In the genomic region with DNA sequence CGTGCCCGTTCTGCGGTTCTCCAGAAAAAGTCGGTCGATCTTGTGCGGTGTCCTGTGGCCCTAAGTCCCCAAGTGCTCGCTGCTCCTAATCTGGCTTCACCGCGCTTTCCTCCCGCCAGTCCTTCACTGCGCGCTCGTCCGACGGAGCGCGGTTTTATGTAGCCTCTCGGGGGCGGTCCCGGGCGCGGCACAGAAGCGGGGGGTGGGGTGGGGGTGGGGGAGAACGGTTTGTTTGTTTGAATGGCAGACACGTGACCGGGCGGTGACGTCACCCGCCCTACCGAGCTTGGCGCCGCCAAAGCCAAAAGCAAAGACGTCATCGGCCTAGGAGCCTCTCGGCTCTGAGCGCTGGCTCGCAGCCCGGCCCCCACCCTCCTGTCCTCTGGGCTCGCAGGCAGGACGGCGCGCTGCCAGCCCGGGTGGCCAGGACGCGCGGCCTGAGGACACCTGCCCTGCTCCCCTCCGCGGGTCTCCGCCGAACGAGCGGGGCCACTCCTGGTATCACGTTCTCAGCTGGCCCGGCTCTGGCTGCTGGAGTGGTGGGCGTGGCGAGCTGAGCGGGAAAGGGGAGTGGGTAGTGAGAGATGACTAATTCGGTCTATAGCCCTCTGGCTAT, we compare ENCODE assay signal across 8 mouse cellular contexts. TPM values are rescaled to one million over a fixed set of nuclear protein-coding genes. Genes with fewer than 3 reads are reported as not detected.
A peak's percentile ranks its signal among the peaks of the same experiment; 100 is the strongest.
DNase-seq lines count a peak whose midpoint lies in the region; ATAC-seq and TF ChIP-seq lines count a peak whose summit lies in the region.

No protein-coding gene starts in this region.

- no peak for TF ChIP-seq EP300 in liver, postnatal 0 days (IDR thresholded peaks at IDR 0.05; ENCODE audit: low read depth)

- H3K36me3 ChIP-seq in E14TG2a.4 (ENCODE audit: insufficient read depth, low read length) = peaks cover 24% of the 10 kb centered on the region
- H3K36me3 ChIP-seq in forebrain, embryonic 13.5 days (ENCODE audit: poor library complexity, severe bottlenecking) = peaks cover 14% of the 10 kb centered on the region
- H3K36me3 ChIP-seq in liver, postnatal 0 days (replicated peaks; ENCODE audit: insufficient read depth, low read length) = peaks cover 27% of the 10 kb centered on the region
- no peaks in the 10 kb centered on the region for H3K36me3 ChIP-seq in neural tube, embryonic 14.5 days (ENCODE audit: control insufficient read depth, insufficient read depth, low read length)

- peak; percentile 97 for DNase-seq in c-Kit-positive CD71-positive TER-119-positive erythroid progenitor cells, embryonic 14.5 days (ENCODE audit: low spot score)
- DNase-seq in heart, postnatal 10 days = peak; percentile 98 to 99
- peak; percentile 87 for DNase-seq in large intestine, adult 2 months (ENCODE audit: low read depth, low spot score)
- DNase-seq in liver, postnatal 0 days = peak; percentile 98
- DNase-seq in testis, postnatal 10 days (ENCODE audit: low spot score) = peak; percentile 95

- peak overlapping the region; percentile 98 for H3K9ac ChIP-seq in forebrain, embryonic 13.5 days
- H3K9ac ChIP-seq in liver, postnatal 0 days (replicated peaks) = peak overlapping the region; percentile 95
- H3K9ac ChIP-seq in neural tube, embryonic 14.5 days (replicated peaks; ENCODE audit: low read depth, low read length) = peak overlapping the region; percentile 95

- ATAC-seq in forebrain, embryonic 13.5 days = peak; percentile 88
- ATAC-seq in liver, postnatal 0 days = peak; percentile 85
- ATAC-seq in neural tube, embryonic 14.5 days (ENCODE audit: low read depth) = peak; percentile 87

- H3K9me3 ChIP-seq in E14TG2a.4 (ENCODE audit: low read length) = no peaks in the 10 kb centered on the region
- no peaks in the 10 kb centered on the region for H3K9me3 ChIP-seq in forebrain, embryonic 13.5 days (replicated peaks)
- no peaks in the 10 kb centered on the region for H3K9me3 ChIP-seq in liver, postnatal 0 days (ENCODE audit: low read length)
- H3K9me3 ChIP-seq in neural tube, embryonic 14.5 days (ENCODE audit: control insufficient read depth, low read length) = no peaks in the 10 kb centered on the region

- WGBS in forebrain, embryonic 13.5 days = under 1% methylated on average over 58 of the region's 58 CpGs
- under 1% methylated on average over 58 of the region's 58 CpGs for WGBS in large intestine, adult 2 months
- under 1% methylated on average over 58 of the region's 58 CpGs for WGBS in liver, postnatal 0 days (ENCODE audit: insufficient replicate concordance)
- under 1% methylated on average over 54 of the region's 58 CpGs for WGBS in neural tube, embryonic 14.5 days

- intact Hi-C loops in heart, postnatal 10 days (cut with DNase I) = loop anchor here (1.0 to 5.0 kb wide), 5 partner anchors 38 to 114 kb away; no protein-coding TSS in a partner anchor

- TF ChIP-seq CTCF in E14TG2a.4 (conservative IDR thresholded peaks at IDR 0.05; ENCODE audit: low read length) = no peak
- TF ChIP-seq CTCF in liver, postnatal 0 days (IDR thresholded peaks at IDR 0.05; ENCODE audit: low read depth) = no peak

- H3K27ac ChIP-seq in forebrain, embryonic 13.5 days = peak overlapping the region; percentile 98
- peak overlapping the region; percentile 99 for H3K27ac ChIP-seq in liver, postnatal 0 days (ENCODE audit: low read depth)
- H3K27ac ChIP-seq in neural tube, embryonic 14.5 days (ENCODE audit: low read depth, low read length) = peak overlapping the region; percentile 99

- H3K4me2 ChIP-seq in forebrain, embryonic 13.5 days = peak overlapping the region; percentile 89
- H3K4me2 ChIP-seq in liver, postnatal 0 days (ENCODE audit: low read depth, low read length) = peak overlapping the region; percentile 85
- peak overlapping the region; percentile 51 for H3K4me2 ChIP-seq in neural tube, embryonic 14.5 days (ENCODE audit: low read depth, low read length)

- H3K27me3 ChIP-seq in E14TG2a.4 (ENCODE audit: insufficient read depth, low read length) = peaks cover 7% of the 10 kb centered on the region; the same call in 1 of the 2 replicates
- no peaks in the 10 kb centered on the region for H3K27me3 ChIP-seq in forebrain, embryonic 13.5 days
- H3K27me3 ChIP-seq in liver, postnatal 0 days (ENCODE audit: insufficient read depth, low read length) = no peaks in the 10 kb centered on the region
- no peaks in the 10 kb centered on the region for H3K27me3 ChIP-seq in neural tube, embryonic 14.5 days (ENCODE audit: control insufficient read depth, insufficient read depth, low read length)

- H3K4me3 ChIP-seq in E14TG2a.4 (replicated peaks; ENCODE audit: low read length) = peak overlapping the region; percentile 94
- peak overlapping the region; percentile 83 for H3K4me3 ChIP-seq in forebrain, embryonic 13.5 days
- peak overlapping the region; percentile 76 for H3K4me3 ChIP-seq in liver, postnatal 0 days (ENCODE audit: low read depth, low read length)
- peak overlapping the region; percentile 84 for H3K4me3 ChIP-seq in neural tube, embryonic 14.5 days (ENCODE audit: low read depth, low read length)

- H3K4me1 ChIP-seq in E14TG2a.4 (replicated peaks; ENCODE audit: low read depth, low read length) = peaks cover 81% of the 10 kb centered on the region
- H3K4me1 ChIP-seq in forebrain, embryonic 13.5 days = peaks cover 46% of the 10 kb centered on the region
- peaks cover 45% of the 10 kb centered on the region for H3K4me1 ChIP-seq in liver, postnatal 0 days (ENCODE audit: insufficient read depth)
- peaks cover 35% of the 10 kb centered on the region for H3K4me1 ChIP-seq in neural tube, embryonic 14.5 days (ENCODE audit: control insufficient read depth, insufficient read depth, low read length)

RNA-seq across cellular contexts. Expression of a gene that starts 52.8 kb away (rescaled TPM):
- polyA plus RNA-seq in forebrain, embryonic 13.5 days (2015; fragmentation: Nextera tagmentation; extraction: Ambion mirVana) = 95.9 and 109 TPM in 2 replicates
- 10 to 100 TPM; 84.4 to 87.8 TPM for total RNA-seq in heart, postnatal 10 days (2021)
- 113 TPM in 2 replicates for polyA plus RNA-seq in large intestine, adult 2 months (2012; rRNA removed)
- 34.4 and 35.0 TPM in 2 replicates for polyA plus RNA-seq in liver, postnatal 0 days (2015; fragmentation: Nextera tagmentation; extraction: Ambion mirVana)
- polyA plus RNA-seq in neural tube, embryonic 14.5 days (2014; fragmentation: Nextera tagmentation; extraction: Ambion mirVana) = 103 and 105 TPM in 2 replicates

RNA-seq across cellular contexts. Expression of a gene that starts 53.5 kb away (rescaled TPM):
- polyA plus RNA-seq in forebrain, embryonic 13.5 days (2015; fragmentation: Nextera tagmentation; extraction: Ambion mirVana) = 39.4 and 40.2 TPM in 2 replicates
- total RNA-seq in heart, postnatal 10 days (2021) = 100 to 1,000 TPM in 1 of 2 experiments, 10 to 100 TPM in 1; 60.1 to 100 TPM
- polyA plus RNA-seq in large intestine, adult 2 months (2012; rRNA removed) = 23.4 and 33.5 TPM in 2 replicates
- polyA plus RNA-seq in liver, postnatal 0 days (2015; fragmentation: Nextera tagmentation; extraction: Ambion mirVana) = 13.4 and 14.2 TPM in 2 replicates
- 26.9 and 27.2 TPM in 2 replicates for polyA plus RNA-seq in neural tube, embryonic 14.5 days (2014; fragmentation: Nextera tagmentation; extraction: Ambion mirVana)

Comparison
In these comparisons a context has a peak if more than half of its experiments do, and no peak if none do; other contexts are left out.
1. Peak in every context shown above with its lines: DNase-seq, ATAC-seq, H3K4me3 ChIP-seq and H3K27ac ChIP-seq.